Comparison of ENCODE assay signal across 8 mouse cellular contexts in genomic region chr19:56068854-56069253, GRCm38 (mm10).
DNase-seq lines count a peak whose midpoint lies in the region; ATAC-seq and TF ChIP-seq lines count a peak whose summit lies in the region.

No protein-coding gene starts in this region.

- no peak for TF ChIP-seq CTCF in cerebellum, adult 2 months (IDR thresholded peaks at IDR 0.05; ENCODE audit: borderline replicate concordance, insufficient read depth, low read depth, low read length)
- no peak for TF ChIP-seq CTCF in lung, postnatal 0 days (IDR thresholded peaks at IDR 0.05)

- H3K27me3 ChIP-seq in cerebellum, adult 2 months (ENCODE audit: control insufficient read depth, insufficient read depth, low read length) = no peaks in the 10 kb centered on the region
- no peaks in the 10 kb centered on the region for H3K27me3 ChIP-seq in lung, embryonic 16.5 days (ENCODE audit: control insufficient read depth, insufficient read depth, low read depth, low read length)
- no peaks in the 10 kb centered on the region for H3K27me3 ChIP-seq in lung, postnatal 0 days (replicated peaks; ENCODE audit: insufficient read depth, low read length)
- H3K27me3 ChIP-seq in liver, embryonic 12.5 days (replicated peaks) = no peaks in the 10 kb centered on the region

- TF ChIP-seq EP300 in lung, postnatal 0 days (IDR thresholded peaks at IDR 0.05) = no peak

- no peak for ATAC-seq in lung, embryonic 16.5 days (ENCODE audit: low read depth)
- no peak for ATAC-seq in lung, postnatal 0 days
- no peak for ATAC-seq in liver, embryonic 12.5 days

- H3K9ac ChIP-seq in lung, embryonic 16.5 days (ENCODE audit: low read length) = no peak overlapping the region
- H3K9ac ChIP-seq in lung, postnatal 0 days (replicated peaks; ENCODE audit: low read depth) = no peak overlapping the region
- H3K9ac ChIP-seq in liver, embryonic 12.5 days = no peak overlapping the region

- TF ChIP-seq POLR2A in cerebellum, adult 2 months (IDR thresholded peaks at IDR 0.05; ENCODE audit: borderline replicate concordance, insufficient read depth, low read length) = no peak

- H3K9me3 ChIP-seq in lung, embryonic 16.5 days (ENCODE audit: control insufficient read depth, low read length) = no peaks in the 10 kb centered on the region
- H3K9me3 ChIP-seq in lung, postnatal 0 days (ENCODE audit: low read length) = no peaks in the 10 kb centered on the region
- no peaks in the 10 kb centered on the region for H3K9me3 ChIP-seq in liver, embryonic 12.5 days (replicated peaks)

- H3K36me3 ChIP-seq in lung, embryonic 16.5 days (ENCODE audit: control insufficient read depth, insufficient read depth, low read length) = no peaks in the 10 kb centered on the region
- no peaks in the 10 kb centered on the region for H3K36me3 ChIP-seq in lung, postnatal 0 days (ENCODE audit: insufficient read depth, low read length)
- H3K36me3 ChIP-seq in liver, embryonic 12.5 days = no peaks in the 10 kb centered on the region

- no peak overlapping the region for H3K27ac ChIP-seq in cerebellum, adult 2 months (ENCODE audit: insufficient read depth, low read length)
- no peak overlapping the region for H3K27ac ChIP-seq in lung, embryonic 16.5 days (ENCODE audit: low read length)
- no peak overlapping the region for H3K27ac ChIP-seq in lung, postnatal 0 days (ENCODE audit: low read length)
- H3K27ac ChIP-seq in liver, embryonic 12.5 days = no peak overlapping the region

- peak; percentile 34 to 58 for DNase-seq in cerebellum, postnatal 10 days
- no peak for DNase-seq in cerebellum, adult 2 months
- no peak for DNase-seq in lung, postnatal 0 days (ENCODE audit: low spot score)
- DNase-seq in thymus, postnatal 10 days (ENCODE audit: low spot score in 2 of 2) = peak; percentile 3 to 42
- no peak for DNase-seq in frontal cortex, adult 2 months (ENCODE audit: extremely low spot score in 1 of 2, low spot score in 1 of 2)
- no peak for DNase-seq in kidney, adult 9 months

- H3K4me3 ChIP-seq in cerebellum, adult 2 months (replicated peaks; ENCODE audit: insufficient read depth, low read depth, low read length) = no peak overlapping the region
- H3K4me3 ChIP-seq in lung, embryonic 16.5 days (ENCODE audit: low read length) = no peak overlapping the region
- no peak overlapping the region for H3K4me3 ChIP-seq in lung, postnatal 0 days (ENCODE audit: low read depth, low read length)
- no peak overlapping the region for H3K4me3 ChIP-seq in liver, embryonic 12.5 days

- H3K4me2 ChIP-seq in lung, embryonic 16.5 days (ENCODE audit: low read depth, low read length) = peak overlapping the region; percentile 38
- H3K4me2 ChIP-seq in lung, postnatal 0 days (replicated peaks; ENCODE audit: low read depth, low read length) = no peak overlapping the region; the same call in 1 of the 2 replicates
- peak overlapping the region; percentile 39 for H3K4me2 ChIP-seq in liver, embryonic 12.5 days

- no peaks in the 10 kb centered on the region for H3K4me1 ChIP-seq in cerebellum, adult 2 months (ENCODE audit: control insufficient read depth, insufficient read depth, low read length)
- H3K4me1 ChIP-seq in lung, embryonic 16.5 days (replicated peaks; ENCODE audit: control insufficient read depth, insufficient read depth, low read length) = peaks cover 4% of the 10 kb centered on the region; the same call in 1 of the 2 replicates
- H3K4me1 ChIP-seq in lung, postnatal 0 days (ENCODE audit: insufficient read depth, low read depth, low read length) = no peaks in the 10 kb centered on the region
- peaks cover 9% of the 10 kb centered on the region; the same call in 1 of the 2 replicates for H3K4me1 ChIP-seq in liver, embryonic 12.5 days

- WGBS in cerebellum, adult 2 months = 9% methylated on average over 12 of the region's 12 CpGs
- WGBS in lung, embryonic 16.5 days = 30% methylated on average over 12 of the region's 12 CpGs
- 23% methylated on average over 12 of the region's 12 CpGs for WGBS in lung, postnatal 0 days
- 19% methylated on average over 12 of the region's 12 CpGs for WGBS in liver, embryonic 12.5 days (ENCODE audit: insufficient replicate concordance)

Comparison
In these comparisons a context has a peak if more than half of its experiments do, and no peak if none do; other contexts are left out.
1. DNase-seq: peak in cerebellum, postnatal 10 days (2 of 2) and thymus, postnatal 10 days (2 of 2); none in cerebellum, adult 2 months (0 of 2), lung, postnatal 0 days (single experiment), frontal cortex, adult 2 months (0 of 2) and kidney, adult 9 months (single experiment).